Mouse (Mus musculus): ENCODE results near the gene Krt10.

Gene Krt10

GRCm38 (mm10) chr11:99374803-99375202, 14.4 kb downstream of the Krt10 start, which contains the start of gene Krt28:
Gene Krt28, minus strand, starts transcription at chr11:99374903.
- in situ Hi-C loops (cut with MboI, MseI), result no loop called here

GRCm38 (mm10) chr11:99369853-99370451, 19.2 kb downstream of the Krt10 start:
- in situ Hi-C loops (cut with MboI, MseI), result no loop called here

- in situ Hi-C loops (cut with MboI, MseI), result no loop called here
Observed at GRCm38 (mm10) chr11:99369229-99369628, 19.9 kb downstream of the Krt10 start.

- in situ Hi-C loops (cut with MboI, MseI), result no loop called here
Observed at GRCm38 (mm10) chr11:99366791-99367190, 22.4 kb downstream of the Krt10 start.

GRCm38 (mm10) chr11:99364412-99364811, 24.8 kb downstream of the Krt10 start:
- in situ Hi-C loops (cut with MboI, MseI), result no loop called here

- in situ Hi-C loops (cut with MboI, MseI), result no loop called here
Observed at GRCm38 (mm10) chr11:99361423-99361822, 27.7 kb downstream of the Krt10 start.

GRCm38 (mm10) chr11:99351004-99351403, 38.2 kb downstream of the Krt10 start, which contains the start of gene Krt27:
Gene Krt27, minus strand, starts transcription at chr11:99351104.
- in situ Hi-C loops (cut with MboI, MseI), result no loop called here

GRCm38 (mm10) chr11:99339299-99339847, 49.8 kb downstream of the Krt10 start:
- in situ Hi-C loops (cut with MboI, MseI), result no loop called here

- in situ Hi-C loops (cut with MboI, MseI), result no loop called here
Observed at GRCm38 (mm10) chr11:99337866-99338265, 51.3 kb downstream of the Krt10 start, which contains the start of gene Krt26. Gene Krt26, minus strand, starts transcription at chr11:99337966.

Data from T-helper 1 cell (primary cell).